Mouse (Mus musculus): ENCODE results near the gene Pacsin2.

The Pacsin2 gene
- long read RNA-seq, experiment 1, transcript Pacsin2-203 (11 exons, 3,693 nt) = major isoform, 18 of 49 reads
- long read RNA-seq, experiment 1, transcript Pacsin2-202 (11 exons, 3,186 nt) = minor isoform, 8 of 49 reads
- long read RNA-seq, experiment 1, partial matches to known transcripts = 9 of 49 reads
- long read RNA-seq, experiment 1, other reads (novel, unspliced or antisense) = 11 of 49 reads
- long read RNA-seq, experiment 2, transcript Pacsin2-203 (11 exons, 3,693 nt) = major isoform, 36 of 50 reads
- long read RNA-seq, experiment 2, partial matches to known transcripts = 6 of 50 reads
- long read RNA-seq, experiment 2, other reads (novel, unspliced or antisense) = 6 of 50 reads

GRCm38 (mm10) chr15:83464083-83464904, at the start of gene Pacsin2:
Gene Pacsin2, minus strand, starts transcription at chr15:83464606.
- intact Hi-C loops (cut with DNase I) = no loop called here

GRCm38 (mm10) chr15:83512489-83513281, 48.3 kb upstream of the Pacsin2 start:
- intact Hi-C loops (cut with DNase I) = no loop called here

GRCm38 (mm10) chr15:83510805-83511405, 46.5 kb upstream of the Pacsin2 start, which contains the start of gene Ttll1:
Gene Ttll1, minus strand, starts transcription at chr15:83510893.
- intact Hi-C loops (cut with DNase I) = no loop called here

- intact Hi-C loops (cut with DNase I) = no loop called here
Observed at GRCm38 (mm10) chr15:83509950-83510804, 45.8 kb upstream of the Pacsin2 start.

GRCm38 (mm10) chr15:83501483-83501882, 37.1 kb upstream of the Pacsin2 start:
- intact Hi-C loops (cut with DNase I) = loop anchor here (5.0 kb wide), 1 partner anchor 104 kb away; no protein-coding TSS in a partner anchor

GRCm38 (mm10) chr15:83500352-83500751, 35.9 kb upstream of the Pacsin2 start:
- intact Hi-C loops (cut with DNase I) = loop anchor here (5.0 kb wide), 1 partner anchor 103 kb away; no protein-coding TSS in a partner anchor

GRCm38 (mm10) chr15:83499211-83499755, 34.9 kb upstream of the Pacsin2 start:
- intact Hi-C loops (cut with DNase I) = no loop called here

GRCm38 (mm10) chr15:83497299-83497698, 32.9 kb upstream of the Pacsin2 start:
- intact Hi-C loops (cut with DNase I) = no loop called here

GRCm38 (mm10) chr15:83495787-83496367, 31.5 kb upstream of the Pacsin2 start:
- intact Hi-C loops (cut with DNase I) = no loop called here

- intact Hi-C loops (cut with DNase I) = no loop called here
Observed at GRCm38 (mm10) chr15:83495195-83495594, 30.8 kb upstream of the Pacsin2 start.

GRCm38 (mm10) chr15:83494572-83494920, 30.1 kb upstream of the Pacsin2 start:
- intact Hi-C loops (cut with DNase I) = no loop called here

- intact Hi-C loops (cut with DNase I) = no loop called here
Observed at GRCm38 (mm10) chr15:83493856-83494571, 29.6 kb upstream of the Pacsin2 start.

- intact Hi-C loops (cut with DNase I) = no loop called here
Observed at GRCm38 (mm10) chr15:83491891-83492290, 27.5 kb upstream of the Pacsin2 start.

GRCm38 (mm10) chr15:83489471-83489870, 25.1 kb upstream of the Pacsin2 start:
- intact Hi-C loops (cut with DNase I) = no loop called here

GRCm38 (mm10) chr15:83487477-83488115, 23.2 kb upstream of the Pacsin2 start:
- intact Hi-C loops (cut with DNase I) = no loop called here

- intact Hi-C loops (cut with DNase I) = loop anchor here (5.0 kb wide), 1 partner anchor 97 kb away; no protein-coding TSS in a partner anchor
Observed at GRCm38 (mm10) chr15:83484311-83484710, 19.9 kb upstream of the Pacsin2 start.

GRCm38 (mm10) chr15:83483482-83483881, 19.1 kb upstream of the Pacsin2 start:
- intact Hi-C loops (cut with DNase I) = loop anchor here (5.0 kb wide), 1 partner anchor 96 kb away; no protein-coding TSS in a partner anchor

GRCm38 (mm10) chr15:83482645-83483224, 18.3 kb upstream of the Pacsin2 start:
- intact Hi-C loops (cut with DNase I) = loop anchor here (5.0 kb wide), 1 partner anchor 95 kb away; no protein-coding TSS in a partner anchor
